Mouse (Mus musculus): Measurements from ENCODE around the gene Klrb1b. TPM values are rescaled to one million over a fixed set of nuclear protein-coding genes. Genes with fewer than 3 reads are reported as not detected.
A peak's percentile ranks its signal among the peaks of the same experiment; 100 is the strongest.
"Not testable (repeated sequence)": the region's sequence is repeated elsewhere in the genome, so short reads cannot be mapped to it uniquely, and the experiment has no call there.

Klrb1b gene
- polyA plus RNA-seq, 1 experiment from 2014 or later, result not detected

- H3K9me3 ChIP-seq; H3K27me3 ChIP-seq (ENCODE audit: poor library complexity, severe bottlenecking); H3K4me3 ChIP-seq; H3K27ac ChIP-seq; H3K36me3 ChIP-seq (replicated peaks): not testable (repeated sequence)
- H3K4me1 ChIP-seq, result peaks cover 13% of the 10 kb centered on the region
- DNase-seq (ENCODE audit: extremely low spot score, low spot score), result peak; percentile 47
- 72% methylated on average over 7 of the region's 7 CpGs for WGBS
Measured at GRCm38 (mm10) chr6:128804823-128805640, 21.1 kb downstream of the Klrb1b start.

- WGBS, result 10% methylated on average over 26 of the region's 26 CpGs
- Histone ChIP-seq H3K27ac (peak overlapping the region; percentile 75; the same call in 1 of the 2 replicates), H3K27me3 (ENCODE audit: poor library complexity, severe bottlenecking) (no peaks in the 10 kb centered on the region)
Measured at GRCm38 (mm10) chr6:128802999-128803857, 22.9 kb downstream of the Klrb1b start.

GRCm38 (mm10) chr6:128802557-128802956 lies 23.6 kb downstream of the Klrb1b start:
- peak overlapping the region; percentile 57 for H3K4me3 ChIP-seq
- H3K9me3 ChIP-seq, result no peaks in the 10 kb centered on the region; the same call in 1 of the 2 replicates
- no peaks in the 10 kb centered on the region for H3K27me3 ChIP-seq (ENCODE audit: poor library complexity, severe bottlenecking)
- H3K27ac ChIP-seq, result peak overlapping the region; percentile 75
- peaks cover 24% of the 10 kb centered on the region for H3K4me1 ChIP-seq
- DNase-seq (ENCODE audit: extremely low spot score, low spot score), result no peak
- H3K36me3 ChIP-seq (replicated peaks), result no peaks in the 10 kb centered on the region
- WGBS, result 14% methylated on average over 10 of the region's 10 CpGs

More at GRCm38 (mm10) chr6:128802999-128803857, 22.9 kb downstream of the Klrb1b start:
- Histone ChIP-seq H3K4me3 (peak overlapping the region; percentile 57), H3K9me3 (no peaks in the 10 kb centered on the region; the same call in 1 of the 2 replicates), H3K4me1 (peaks cover 17% of the 10 kb centered on the region), H3K36me3 (replicated peaks) (no peaks in the 10 kb centered on the region)
- peak; percentile 98 for DNase-seq (ENCODE audit: extremely low spot score, low spot score)

GRCm38 (mm10) chr6:128800696-128801095 lies 25.4 kb downstream of the Klrb1b start:
- H3K27me3 ChIP-seq (ENCODE audit: poor library complexity, severe bottlenecking); H3K27ac ChIP-seq; H3K4me3 ChIP-seq; DNase-seq (ENCODE audit: extremely low spot score, low spot score); H3K36me3 ChIP-seq (replicated peaks); H3K9me3 ChIP-seq: not testable (repeated sequence)
- WGBS, result 82% methylated on average over 5 of the region's 5 CpGs
- peaks cover 26% of the 10 kb centered on the region for H3K4me1 ChIP-seq

- no peaks in the 10 kb centered on the region for H3K9me3 ChIP-seq
- no peaks in the 10 kb centered on the region for H3K36me3 ChIP-seq (replicated peaks)
- 23% methylated on average over 7 of the region's 7 CpGs for WGBS
- H3K4me3 ChIP-seq, result peak overlapping the region; percentile 63
- H3K27me3 ChIP-seq (ENCODE audit: poor library complexity, severe bottlenecking), result no peaks in the 10 kb centered on the region
- H3K4me1 ChIP-seq, result peaks cover 26% of the 10 kb centered on the region
- no peak for DNase-seq (ENCODE audit: extremely low spot score, low spot score)
- H3K27ac ChIP-seq, result peak overlapping the region; percentile 87
Measured at GRCm38 (mm10) chr6:128799896-128800270, 26.2 kb downstream of the Klrb1b start.

- peak overlapping the region; percentile 63 for H3K4me3 ChIP-seq
Measured at GRCm38 (mm10) chr6:128799144-128799895, 26.8 kb downstream of the Klrb1b start.

GRCm38 (mm10) chr6:128798772-128799143 lies 27.4 kb downstream of the Klrb1b start:
- peak; percentile 90 for DNase-seq (ENCODE audit: extremely low spot score, low spot score)
- peak overlapping the region; percentile 87 for H3K27ac ChIP-seq
- H3K27me3 ChIP-seq (ENCODE audit: poor library complexity, severe bottlenecking), result not testable (repeated sequence)

More at GRCm38 (mm10) chr6:128799144-128799895, 26.8 kb downstream of the Klrb1b start:
- WGBS, result under 1% methylated on average over 49 of the region's 49 CpGs
- H3K36me3 ChIP-seq (replicated peaks); H3K27me3 ChIP-seq (ENCODE audit: poor library complexity, severe bottlenecking); H3K9me3 ChIP-seq: not testable (repeated sequence)
- DNase-seq (ENCODE audit: extremely low spot score, low spot score), result peak; percentile 91
- H3K4me1 ChIP-seq, result peaks cover 26% of the 10 kb centered on the region
- H3K27ac ChIP-seq, result peak overlapping the region; percentile 87

DNA sequence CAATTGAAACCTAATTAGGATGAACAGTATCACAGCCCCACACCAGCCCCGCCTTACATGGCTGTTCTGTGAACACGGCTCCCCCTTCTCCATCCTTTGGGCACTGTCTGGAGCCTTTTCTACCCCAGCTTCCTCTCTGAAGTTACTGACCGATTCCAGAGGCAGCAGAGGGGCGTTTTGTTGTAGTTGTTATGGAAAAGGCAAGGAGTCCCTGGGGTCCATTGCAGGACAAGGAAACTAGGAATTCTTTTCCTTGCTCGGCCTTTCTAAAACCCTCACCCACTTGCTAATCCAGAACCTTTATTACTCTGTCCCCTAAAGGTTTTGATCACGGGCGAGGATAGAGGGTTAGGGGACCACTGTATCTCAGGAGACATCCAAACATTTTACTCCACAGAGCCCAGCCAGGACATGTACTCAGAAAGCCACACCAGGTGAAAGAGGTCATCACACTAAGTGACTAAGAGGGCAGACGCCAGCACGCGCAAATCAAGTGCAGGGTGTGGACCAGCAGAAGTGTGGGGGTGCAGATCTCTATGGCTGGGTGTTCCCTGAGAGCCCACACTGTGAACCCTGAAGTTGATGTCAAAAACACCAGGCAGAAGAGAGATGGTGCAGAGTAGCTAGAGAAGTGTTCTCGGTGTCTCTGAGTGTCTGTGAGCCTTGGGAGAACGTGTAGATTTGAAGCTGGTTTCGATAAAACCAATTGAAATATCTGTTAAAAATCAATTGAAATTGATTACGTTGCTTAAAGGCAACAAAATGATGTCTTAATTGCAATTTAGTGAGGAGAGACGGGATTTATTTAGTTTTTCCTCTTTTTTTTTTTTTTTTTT lies 28.0 kb downstream of the Klrb1b start:
- H3K27ac ChIP-seq, result peak overlapping the region; percentile 76
- peak; percentile 43 for DNase-seq (ENCODE audit: extremely low spot score, low spot score)
- H3K36me3 ChIP-seq (replicated peaks), result no peaks in the 10 kb centered on the region
- WGBS, result 15% methylated on average over 15 of the region's 15 CpGs
- H3K4me3 ChIP-seq, result peak overlapping the region; percentile 63
- H3K9me3 ChIP-seq, result no peaks in the 10 kb centered on the region
- H3K4me1 ChIP-seq, result peaks cover 20% of the 10 kb centered on the region
- H3K27me3 ChIP-seq (ENCODE audit: poor library complexity, severe bottlenecking), result no peaks in the 10 kb centered on the region

More at GRCm38 (mm10) chr6:128798772-128799143, 27.4 kb downstream of the Klrb1b start:
- not testable (repeated sequence) for H3K9me3 ChIP-seq; H3K36me3 ChIP-seq (replicated peaks)
- under 1% methylated on average over 20 of the region's 20 CpGs for WGBS
- Histone ChIP-seq H3K4me3 (peak overlapping the region; percentile 63), H3K4me1 (peaks cover 26% of the 10 kb centered on the region)

- Histone ChIP-seq H3K36me3 (replicated peaks) (no peaks in the 10 kb centered on the region), H3K4me3 (peak overlapping the region; percentile 63), H3K27ac (no peak overlapping the region), H3K9me3 (no peaks in the 10 kb centered on the region), H3K27me3 (ENCODE audit: poor library complexity, severe bottlenecking) (no peaks in the 10 kb centered on the region), H3K4me1 (peaks cover 17% of the 10 kb centered on the region)
- 84% methylated on average over 12 of the region's 12 CpGs for WGBS
- no peak for DNase-seq (ENCODE audit: extremely low spot score, low spot score)
Measured at GRCm38 (mm10) chr6:128797185-128797905, 28.8 kb downstream of the Klrb1b start.

DNA sequence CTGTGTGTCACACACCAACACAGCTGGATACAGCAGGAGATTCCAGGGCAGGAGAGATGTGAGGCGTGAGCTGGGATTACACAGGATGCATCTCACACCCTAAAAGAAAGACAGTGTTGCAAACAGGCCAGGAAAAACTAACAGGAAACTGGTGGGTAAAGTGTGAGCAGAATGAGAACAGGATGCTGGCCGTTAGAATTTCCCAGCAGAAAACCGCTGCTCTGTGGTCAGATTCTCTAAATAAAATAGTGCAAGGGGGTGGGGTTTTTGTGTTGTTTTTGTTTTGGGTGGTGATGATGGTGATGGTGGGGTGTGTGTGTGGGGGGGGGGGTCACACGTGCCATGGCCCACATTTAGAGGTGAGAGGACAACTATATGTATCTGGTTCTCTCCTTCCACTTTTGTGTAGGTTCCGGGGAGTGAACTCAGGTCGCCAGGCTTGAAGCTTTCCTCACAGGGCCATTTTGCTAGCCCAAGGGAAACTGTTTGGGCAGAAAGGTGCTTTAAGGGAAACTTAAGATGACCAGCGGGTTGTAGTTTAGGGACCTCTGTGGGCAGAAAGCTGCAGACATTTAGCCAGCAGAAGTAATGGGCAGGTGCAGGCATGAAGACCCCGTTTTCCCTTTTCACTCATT lies 29.7 kb downstream of the Klrb1b start:
- Histone ChIP-seq H3K27me3 (ENCODE audit: poor library complexity, severe bottlenecking) (no peaks in the 10 kb centered on the region), H3K36me3 (replicated peaks) (no peaks in the 10 kb centered on the region), H3K9me3 (no peaks in the 10 kb centered on the region), H3K4me3 (no peak overlapping the region), H3K27ac (no peak overlapping the region), H3K4me1 (peaks cover 14% of the 10 kb centered on the region)
- no peak for DNase-seq (ENCODE audit: extremely low spot score, low spot score)
- WGBS, result 75% methylated on average over 8 of the region's 8 CpGs

DNA sequence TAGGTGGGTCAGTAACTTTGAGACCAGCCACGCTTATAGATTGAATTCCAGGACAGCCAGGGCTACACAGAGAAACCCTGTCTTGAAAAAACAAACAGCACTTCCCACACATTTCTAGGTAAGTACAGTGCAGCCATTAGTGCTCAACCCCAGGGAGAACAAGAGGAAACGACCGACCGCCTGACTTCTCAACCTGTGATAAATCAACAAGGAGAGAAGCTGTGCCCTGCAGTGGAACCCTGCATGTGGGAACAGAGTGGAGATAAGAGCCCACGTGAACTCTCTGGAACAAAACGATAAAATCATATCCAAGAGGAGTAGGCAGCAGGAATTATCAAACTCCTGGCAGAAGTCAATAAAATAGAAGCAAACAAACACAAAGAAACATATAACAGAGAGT lies 32.4 kb downstream of the Klrb1b start:
- WGBS, result 82% methylated on average over 6 of the region's 6 CpGs
- Histone ChIP-seq H3K27ac (no peak overlapping the region), H3K4me1 (peaks cover 11% of the 10 kb centered on the region), H3K36me3 (replicated peaks) (no peaks in the 10 kb centered on the region), H3K4me3 (no peak overlapping the region), H3K27me3 (ENCODE audit: poor library complexity, severe bottlenecking) (no peaks in the 10 kb centered on the region), H3K9me3 (no peaks in the 10 kb centered on the region)
- no peak for DNase-seq (ENCODE audit: extremely low spot score, low spot score)
